Mouse (Mus musculus): ENCODE results near the gene Trappc3l.

Gene Trappc3l

DNA sequence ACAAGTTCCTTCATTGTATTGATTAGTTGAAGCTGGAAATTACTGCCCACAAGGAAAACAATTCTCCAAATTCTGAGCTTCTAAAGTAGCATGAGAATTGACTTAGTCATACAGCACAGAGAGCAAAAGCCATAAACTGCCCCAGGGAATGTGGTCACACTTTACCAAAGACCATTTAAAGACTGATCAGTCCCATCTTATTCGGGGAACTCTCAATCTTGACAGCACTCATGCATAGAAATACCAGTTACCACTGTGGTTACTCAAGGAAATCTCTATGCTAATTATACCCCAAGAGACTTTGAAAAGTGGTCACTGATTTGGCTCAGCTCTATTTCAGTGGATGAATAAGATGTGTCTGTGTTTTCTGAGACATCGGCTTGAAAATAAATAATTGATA is 57.8 kb downstream of the Trappc3l start:
- in situ Hi-C loops (cut with MboI, MseI), result no loop called here

DNA sequence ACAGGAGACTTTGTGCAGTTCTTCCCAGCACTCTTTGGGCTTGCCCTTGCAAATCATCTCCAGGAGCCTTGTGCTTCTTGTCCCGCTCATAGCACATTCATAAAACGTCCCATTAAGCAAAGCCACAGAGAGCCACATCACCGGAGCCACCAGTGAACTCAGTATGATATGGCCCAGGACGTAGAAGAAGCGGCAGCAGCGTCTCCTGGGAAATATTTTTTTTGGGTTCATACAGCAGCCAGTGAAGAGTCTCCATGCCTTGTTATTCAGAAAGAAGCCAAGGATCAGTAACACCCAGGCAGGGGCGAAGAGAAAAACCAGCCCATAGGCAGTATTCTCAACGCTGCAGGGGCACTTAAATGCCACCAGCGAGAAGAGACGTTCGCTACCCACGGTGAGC is 58.6 kb downstream of the Trappc3l start:
- in situ Hi-C loops (cut with MboI, MseI), result no loop called here

DNA sequence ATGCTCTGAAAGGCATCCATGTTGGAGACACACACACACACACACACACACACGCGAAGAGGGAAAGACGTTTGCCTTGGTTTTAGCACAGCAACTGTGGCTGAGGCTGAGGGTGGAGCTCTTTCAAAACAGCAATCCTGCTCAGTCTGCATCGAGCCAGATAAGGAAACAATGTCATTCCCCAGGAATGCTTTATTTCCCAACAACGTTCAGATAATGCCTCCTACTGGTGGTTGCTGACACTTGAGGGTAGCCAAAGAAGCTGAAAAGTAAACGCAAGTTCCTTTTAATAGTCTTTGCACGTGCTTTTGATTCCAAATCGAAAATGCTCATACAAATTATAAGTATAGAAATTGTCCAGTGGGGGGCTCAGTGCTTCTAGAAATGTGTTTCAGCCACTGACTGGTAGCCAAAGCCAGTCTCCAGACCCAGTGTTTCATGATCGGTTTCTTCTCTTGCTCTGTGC is 59.1 kb downstream of the Trappc3l start, which contains the start of gene Calhm5:
TSS of gene Calhm5 (minus strand) at position 102 of the 466 bp plus-strand sequence.
- in situ Hi-C loops (cut with MboI, MseI), result no loop called here

DNA sequence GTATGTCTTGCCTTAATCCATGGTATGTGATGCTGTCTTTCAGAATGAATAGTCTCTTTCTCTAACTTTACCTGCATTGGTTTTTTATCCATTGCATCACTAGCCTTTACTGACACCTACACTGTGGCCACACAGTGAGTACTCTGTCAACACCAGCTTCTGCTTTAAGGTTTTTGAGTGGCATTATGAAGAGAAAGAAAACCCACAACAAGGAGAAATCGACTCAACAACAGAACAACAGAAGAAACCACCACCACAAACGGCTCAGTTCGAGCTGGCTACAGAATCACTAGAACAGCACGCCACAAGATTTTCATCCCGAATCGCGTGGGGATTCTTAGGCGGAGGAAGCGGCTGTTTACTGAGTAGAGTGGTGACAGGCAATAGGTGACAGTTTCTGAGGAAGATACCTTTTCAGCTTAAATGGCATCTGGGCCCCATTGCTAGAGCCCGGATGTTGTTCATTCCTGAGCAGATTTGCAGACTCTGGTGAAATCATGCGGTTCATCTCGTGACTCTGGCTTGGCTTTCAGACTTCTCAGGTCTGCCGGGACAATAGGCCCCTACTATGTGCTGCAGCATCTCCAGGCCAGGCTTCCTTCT is 73.6 kb downstream of the Trappc3l start:
- in situ Hi-C loops (cut with MboI, MseI), result no loop called here

DNA sequence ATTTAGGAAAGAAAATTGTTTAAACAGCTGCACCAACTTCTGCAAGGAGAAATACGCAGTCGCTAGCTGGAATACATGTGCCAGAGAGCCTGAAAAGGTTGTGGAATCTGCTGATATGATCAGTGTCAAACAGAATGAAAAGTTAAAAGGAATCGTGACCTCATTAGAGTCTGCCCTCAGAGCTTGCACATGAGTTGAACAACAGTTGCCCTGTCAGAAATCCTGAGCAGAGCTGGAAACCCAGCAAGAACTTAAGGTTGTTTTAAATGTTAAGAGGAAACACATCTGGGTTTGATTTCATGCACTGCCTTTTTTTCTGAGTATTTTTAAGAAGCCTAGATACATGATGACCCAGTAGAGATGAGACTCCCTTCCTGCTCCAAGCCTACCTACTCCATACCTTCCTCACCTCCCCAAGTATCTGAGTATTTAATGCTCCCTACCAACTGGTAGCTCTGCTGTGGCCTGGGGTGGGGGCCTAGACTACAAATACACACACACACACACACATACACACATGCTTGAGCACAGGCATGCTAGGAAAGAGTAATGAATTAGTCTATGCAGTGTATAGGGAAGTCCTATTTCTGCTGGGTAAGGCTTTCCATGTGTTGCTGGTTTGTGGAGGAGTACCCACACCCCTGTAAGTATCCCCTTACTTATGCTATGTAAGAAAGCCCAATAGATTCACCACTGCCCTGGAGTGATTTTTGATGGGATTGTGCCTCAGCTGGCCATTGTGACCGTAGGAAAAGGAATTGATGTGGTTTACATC is 74.8 kb downstream of the Trappc3l start:
- in situ Hi-C loops (cut with MboI, MseI), result no loop called here

DNA sequence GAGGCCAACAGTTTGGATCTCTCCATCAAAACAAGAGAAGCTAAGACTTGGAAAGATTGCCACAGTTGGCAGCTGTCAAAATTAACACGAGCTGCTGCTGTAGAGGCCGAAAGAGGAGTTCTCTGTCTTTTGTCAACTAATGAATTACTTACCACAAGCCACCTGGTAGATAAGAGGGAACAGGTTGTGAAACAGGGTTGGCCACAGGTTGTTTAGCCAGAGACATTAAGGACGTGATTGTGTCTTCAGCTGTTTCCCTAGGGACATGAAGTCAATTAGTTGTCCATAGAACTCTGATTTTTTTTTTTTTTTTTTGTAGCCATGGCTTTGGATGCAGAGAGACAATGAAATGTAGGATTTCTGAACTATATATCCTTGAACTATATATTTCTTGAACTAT is 79.7 kb downstream of the Trappc3l start:
- in situ Hi-C loops (cut with MboI, MseI), result no loop called here

DNA sequence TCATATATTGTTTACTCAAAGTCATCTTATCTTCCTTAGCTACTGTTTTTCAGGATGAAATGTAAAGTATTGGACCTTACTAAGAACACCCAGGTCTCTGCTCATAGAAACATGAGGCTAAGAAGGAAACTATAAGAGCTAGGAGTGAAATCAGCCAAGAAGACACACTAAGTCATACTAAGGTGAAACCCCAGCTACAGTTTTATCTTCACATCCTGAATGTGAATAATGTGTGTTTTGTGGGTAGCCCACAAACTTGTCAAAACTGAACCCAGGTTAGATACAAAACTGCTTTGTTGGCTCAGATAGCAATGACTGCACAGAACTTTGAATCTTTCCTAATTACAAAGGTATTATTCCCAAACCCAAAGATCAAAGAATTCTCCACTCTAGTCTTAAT is 80.4 kb downstream of the Trappc3l start:
- in situ Hi-C loops (cut with MboI, MseI), result no loop called here

DNA sequence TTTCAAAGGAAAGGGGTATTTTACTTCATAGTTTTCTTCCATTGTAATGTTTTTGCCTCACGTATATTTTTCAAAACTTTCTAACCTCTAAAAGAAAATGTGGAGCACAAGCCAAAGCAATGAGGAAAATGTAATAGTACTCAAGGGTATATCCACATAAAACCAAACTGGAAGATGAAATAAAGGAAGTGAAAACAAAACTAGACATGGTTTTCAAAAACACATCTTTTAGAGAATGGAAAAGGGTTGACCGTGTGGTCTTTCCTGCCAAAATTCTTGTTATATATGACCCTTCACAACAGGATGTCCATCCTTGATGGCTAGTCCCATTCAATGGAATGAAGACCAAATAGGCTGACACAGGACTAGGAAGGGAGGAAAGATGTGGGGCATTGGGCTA is 81.0 kb downstream of the Trappc3l start:
- in situ Hi-C loops (cut with MboI, MseI), result no loop called here

DNA sequence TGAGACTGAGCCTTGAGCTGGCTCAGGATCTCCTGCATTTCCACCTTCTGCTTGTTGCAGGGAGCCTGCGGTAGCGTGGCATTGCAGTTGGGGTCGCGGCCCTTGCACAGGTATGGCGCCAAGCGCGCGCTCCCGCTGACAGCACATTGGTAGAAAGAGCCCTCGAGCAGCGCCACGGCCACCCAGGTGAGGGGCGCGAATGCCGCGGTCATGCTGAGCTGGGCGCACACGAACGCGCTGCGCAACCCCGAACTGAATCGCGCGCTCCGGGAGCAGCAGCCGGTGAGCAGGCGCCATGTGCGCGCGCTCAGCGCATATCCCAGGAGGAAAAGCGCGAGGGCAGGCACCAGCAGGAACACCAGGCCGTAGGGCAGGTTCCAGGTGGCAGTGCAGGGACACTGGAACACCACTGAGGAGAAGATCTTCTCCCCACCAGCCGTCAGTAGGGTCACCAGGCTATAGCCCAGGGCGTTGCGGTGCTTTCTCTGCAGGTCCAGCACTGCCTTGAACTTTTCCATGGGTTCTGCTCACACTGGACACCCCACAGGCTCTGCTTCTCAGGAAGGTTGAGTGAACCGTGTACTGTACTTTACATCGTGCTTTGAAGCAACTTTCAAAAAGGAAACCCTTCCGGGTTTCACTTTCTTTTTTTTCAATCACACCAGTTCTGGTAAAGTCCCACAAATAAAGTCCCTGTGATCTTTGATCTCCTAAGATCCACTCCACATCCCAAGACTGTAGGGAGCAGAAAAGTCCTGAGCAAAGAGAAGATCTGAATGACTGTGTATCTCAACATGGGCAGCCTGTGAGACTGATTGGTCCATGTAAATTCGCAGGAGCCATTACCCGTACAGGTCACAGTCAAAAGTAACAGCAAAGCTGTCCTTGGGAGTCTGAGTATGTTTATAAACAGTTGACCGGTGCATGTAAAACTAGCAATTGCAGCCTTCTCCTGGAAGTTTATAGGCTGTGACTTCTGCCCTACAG is 90.3 kb downstream of the Trappc3l start, which contains the start of gene Calhm6:
TSS of gene Calhm6 (minus strand) at position 593 of the 987 bp plus-strand sequence.
- in situ Hi-C loops (cut with MboI, MseI), result no loop called here

DNA sequence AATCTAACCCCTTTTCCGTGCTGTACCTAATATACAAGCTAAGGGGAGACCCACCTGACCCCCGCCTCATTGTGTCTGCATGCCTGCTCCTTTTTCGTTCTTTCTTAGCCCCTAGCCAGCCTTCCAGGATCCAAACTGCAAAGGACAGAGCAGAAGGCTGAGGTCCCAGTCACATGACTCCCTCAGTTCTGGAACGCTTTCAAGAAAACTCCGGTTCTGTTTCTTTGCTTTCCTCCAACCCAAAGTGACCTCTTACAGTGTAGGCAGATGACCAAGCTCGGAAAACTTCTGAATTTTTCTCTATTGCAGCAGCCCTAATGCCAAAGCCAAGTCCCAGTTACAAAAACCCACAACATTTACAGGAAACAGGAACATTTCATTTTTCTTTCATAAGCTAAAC is 91.0 kb downstream of the Trappc3l start:
- in situ Hi-C loops (cut with MboI, MseI), result no loop called here

DNA sequence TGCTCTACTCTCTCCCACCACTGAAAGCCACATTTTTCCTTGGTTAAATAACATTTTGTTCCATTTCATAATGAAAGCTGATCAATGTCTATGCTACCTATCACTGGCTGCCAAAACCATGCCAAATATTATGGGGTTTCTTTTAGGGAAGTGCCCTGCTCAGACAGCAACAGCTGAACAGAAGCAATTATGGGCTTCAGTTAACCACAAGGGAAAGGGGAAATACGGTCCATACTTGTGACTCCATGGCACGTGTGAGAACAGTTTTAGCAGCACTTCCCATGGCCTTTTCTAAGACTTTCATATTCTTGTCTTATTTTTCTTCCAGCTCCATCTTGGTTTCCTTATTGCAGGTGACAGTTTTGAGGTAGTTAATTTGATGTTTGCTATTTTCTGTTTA is 94.0 kb downstream of the Trappc3l start:
- in situ Hi-C loops (cut with MboI, MseI), result no loop called here

DNA sequence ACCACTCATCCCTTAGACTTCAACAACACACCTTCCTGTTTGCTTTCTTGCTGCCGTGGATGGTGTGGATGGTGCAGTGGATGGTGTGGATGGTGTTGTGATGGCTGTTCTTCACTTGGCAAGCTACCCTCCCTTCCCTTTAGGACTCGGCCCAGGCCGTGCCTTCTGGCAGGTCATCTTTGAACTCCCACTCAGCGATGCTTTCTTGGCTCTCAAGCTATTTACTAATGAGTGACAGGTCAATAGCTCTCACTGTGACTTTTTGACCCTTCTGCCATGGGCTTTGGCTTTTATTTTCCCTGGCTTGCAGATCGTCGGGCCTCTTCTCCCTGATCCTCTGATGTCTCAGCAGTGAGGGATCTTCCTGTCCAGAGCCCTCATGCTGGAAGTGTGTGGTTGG is 99.0 kb downstream of the Trappc3l start:
- in situ Hi-C loops (cut with MboI, MseI), result no loop called here

DNA sequence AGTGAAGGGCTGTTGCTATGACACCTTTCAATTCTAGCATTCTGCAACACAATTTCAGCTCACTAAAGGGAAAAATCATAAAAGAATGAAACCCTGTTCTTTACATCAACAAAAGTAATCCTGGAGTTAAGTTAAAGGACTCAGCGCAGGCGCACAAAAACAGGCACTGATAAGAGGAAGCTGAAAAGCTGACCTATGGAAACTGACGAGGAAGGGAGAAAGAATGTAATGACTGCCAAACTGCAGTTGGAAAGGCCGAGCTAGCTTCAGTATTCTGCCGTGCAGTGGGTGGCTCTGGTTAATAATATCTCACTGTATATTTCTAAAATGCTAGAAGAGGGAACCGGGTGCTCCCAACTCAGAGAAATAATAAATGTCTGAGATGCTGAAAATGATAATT is 100.6 kb downstream of the Trappc3l start:
- in situ Hi-C loops (cut with MboI, MseI), result no loop called here

DNA sequence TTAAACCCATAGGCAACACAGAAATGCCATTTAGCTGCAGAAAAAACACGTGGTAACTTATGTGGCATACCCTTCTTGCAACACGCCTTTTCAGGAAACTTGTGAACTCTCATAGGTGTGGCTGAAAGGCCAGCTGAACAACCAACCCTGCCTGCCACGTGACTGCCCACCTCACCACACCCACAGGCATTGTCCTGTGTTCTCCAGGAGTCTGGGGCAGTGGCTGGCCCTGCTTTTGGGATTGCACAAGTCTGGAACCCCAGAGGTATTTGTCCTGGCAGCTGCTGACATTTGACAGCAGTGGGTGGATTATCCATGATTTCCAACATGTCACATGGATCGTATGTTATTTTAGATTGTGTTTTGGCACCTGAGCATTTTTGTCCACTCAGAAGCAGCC is 102.4 kb downstream of the Trappc3l start:
- in situ Hi-C loops (cut with MboI, MseI), result loop anchor here in 1 of 2 experiments (10.0 kb wide), 1 partner anchor 195 kb away; no protein-coding TSS in a partner anchor

DNA sequence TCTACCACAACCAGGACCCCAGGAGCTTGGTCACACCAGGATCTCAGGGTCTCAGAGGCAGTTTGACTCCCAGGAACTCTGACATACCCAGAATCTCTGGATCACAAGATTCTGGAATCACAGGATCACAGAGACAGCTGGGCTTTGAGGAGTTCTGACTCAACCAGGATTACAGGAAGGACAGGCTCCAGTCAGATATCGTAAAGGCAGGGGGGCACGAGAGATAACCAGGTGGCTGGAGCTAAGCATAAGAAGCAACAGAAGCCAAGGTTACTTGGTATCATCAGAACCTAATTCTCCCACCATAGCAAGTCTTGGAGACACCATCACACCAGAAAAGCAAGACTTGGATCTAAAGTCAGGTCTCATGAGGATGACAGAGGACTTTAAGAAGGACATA is 104.3 kb downstream of the Trappc3l start:
- in situ Hi-C loops (cut with MboI, MseI), result loop anchor here in 1 of 2 experiments (10.0 kb wide), 1 partner anchor 193 kb away; no protein-coding TSS in a partner anchor

DNA sequence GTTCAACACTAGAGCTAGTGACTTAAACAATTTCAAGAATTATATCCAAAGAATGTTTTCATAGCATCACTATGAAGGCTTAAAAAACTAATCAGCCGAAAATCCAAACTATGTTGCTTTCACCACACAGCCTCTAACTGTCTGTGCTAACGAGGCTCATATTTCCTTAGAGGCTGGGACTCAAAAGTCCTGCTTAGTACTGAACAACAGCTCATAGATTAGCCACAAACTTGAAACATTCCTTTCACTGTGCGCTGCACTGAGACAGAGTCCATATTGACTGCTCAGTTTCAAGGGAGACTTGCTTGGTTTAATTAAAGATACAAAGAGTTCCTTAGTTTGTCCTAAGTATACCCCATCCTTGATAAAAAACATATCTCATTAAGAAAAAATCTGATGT is 112.4 kb downstream of the Trappc3l start:
- in situ Hi-C loops (cut with MboI, MseI), result loop anchor here in 1 of 2 experiments (10.0 kb wide), 1 partner anchor 185 kb away; no protein-coding TSS in a partner anchor

DNA sequence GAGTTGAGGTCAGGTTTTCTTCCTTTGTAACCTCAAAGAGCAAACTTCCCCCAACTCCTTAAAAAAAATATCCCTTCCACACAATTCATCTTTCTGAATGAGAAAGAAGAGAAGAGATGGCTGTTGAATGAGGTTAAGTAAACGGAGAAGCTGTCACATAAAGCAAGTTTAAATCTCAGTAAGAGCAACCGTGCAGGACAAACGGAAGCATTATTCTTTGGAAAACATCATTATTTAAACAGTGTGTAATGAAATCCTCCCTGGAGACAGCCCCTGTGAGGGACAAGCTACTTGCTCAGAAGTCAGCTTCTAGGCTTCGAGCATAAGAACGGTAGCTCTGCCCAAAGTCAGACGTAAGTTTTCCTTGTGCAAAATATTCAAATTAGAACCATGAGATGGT is 113.1 kb downstream of the Trappc3l start:
- in situ Hi-C loops (cut with MboI, MseI), result no loop called here

DNA sequence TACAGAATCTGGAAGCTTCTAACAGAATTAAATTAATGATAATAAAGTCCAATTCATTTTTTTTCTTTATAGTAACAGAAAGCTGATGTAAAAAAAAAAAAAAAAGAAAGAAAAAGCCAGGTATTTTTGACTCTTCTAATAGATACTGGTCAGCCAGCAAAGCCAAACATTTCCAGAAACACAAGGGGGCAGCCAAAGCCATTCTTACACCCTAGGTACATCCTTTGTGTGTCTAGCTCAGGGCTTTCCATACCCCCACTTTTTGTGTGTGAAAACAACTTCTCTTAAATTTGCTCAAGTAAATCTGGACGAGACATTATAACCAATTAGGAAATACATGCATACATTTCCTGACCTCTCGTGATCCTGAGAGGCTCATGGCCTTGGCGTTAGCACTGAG is 114.4 kb downstream of the Trappc3l start:
- in situ Hi-C loops (cut with MboI, MseI), result no loop called here

DNA sequence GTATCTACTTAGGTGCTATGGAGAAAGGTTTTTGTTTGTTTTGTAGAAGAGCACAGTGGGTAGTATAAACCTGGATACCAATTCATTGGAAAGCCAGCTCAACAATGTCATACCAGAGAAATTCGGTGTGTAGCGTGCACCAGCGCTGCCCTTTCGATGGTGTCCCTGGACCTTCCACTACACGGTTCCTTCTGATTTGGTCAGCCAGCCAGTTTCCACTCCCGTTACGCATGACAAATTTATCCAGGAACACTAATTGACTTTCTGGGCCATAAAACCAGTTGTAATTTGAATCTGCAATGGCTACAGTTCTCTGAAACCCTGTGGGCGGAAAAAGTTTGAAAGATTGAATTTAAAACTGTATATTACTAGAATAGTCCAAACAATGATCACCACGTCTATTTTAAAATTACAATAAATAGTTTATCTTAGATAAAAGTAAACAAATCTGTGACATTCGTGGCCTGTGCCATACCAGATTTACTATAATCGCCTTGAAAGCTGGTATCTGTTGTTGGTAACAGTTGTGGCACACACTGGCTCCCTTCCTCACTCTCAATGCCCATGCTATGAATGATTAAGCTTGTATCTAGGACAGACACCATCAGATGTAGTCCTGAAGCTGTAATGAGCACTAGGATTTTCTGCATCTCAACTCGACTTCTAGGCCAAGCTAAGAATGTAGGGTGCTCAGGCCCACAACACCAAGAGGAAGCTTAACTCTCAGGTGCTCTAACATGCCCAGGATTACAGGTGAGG is 118.6 kb downstream of the Trappc3l start:
- in situ Hi-C loops (cut with MboI, MseI), result no loop called here
